Mouse (Mus musculus) fibroblast of lung, adult 2 months (primary cell): Measurements from ENCODE around the gene Celf6.
A peak's percentile ranks its signal among the peaks of the same experiment; 100 is the strongest.

Source experiments
- DNase-seq: peaks from one replicate; pipeline ENCODE4 v3.0.0-alpha.2; 2011; ENCODE audit warnings: low read depth

Gene Celf6

DNA sequence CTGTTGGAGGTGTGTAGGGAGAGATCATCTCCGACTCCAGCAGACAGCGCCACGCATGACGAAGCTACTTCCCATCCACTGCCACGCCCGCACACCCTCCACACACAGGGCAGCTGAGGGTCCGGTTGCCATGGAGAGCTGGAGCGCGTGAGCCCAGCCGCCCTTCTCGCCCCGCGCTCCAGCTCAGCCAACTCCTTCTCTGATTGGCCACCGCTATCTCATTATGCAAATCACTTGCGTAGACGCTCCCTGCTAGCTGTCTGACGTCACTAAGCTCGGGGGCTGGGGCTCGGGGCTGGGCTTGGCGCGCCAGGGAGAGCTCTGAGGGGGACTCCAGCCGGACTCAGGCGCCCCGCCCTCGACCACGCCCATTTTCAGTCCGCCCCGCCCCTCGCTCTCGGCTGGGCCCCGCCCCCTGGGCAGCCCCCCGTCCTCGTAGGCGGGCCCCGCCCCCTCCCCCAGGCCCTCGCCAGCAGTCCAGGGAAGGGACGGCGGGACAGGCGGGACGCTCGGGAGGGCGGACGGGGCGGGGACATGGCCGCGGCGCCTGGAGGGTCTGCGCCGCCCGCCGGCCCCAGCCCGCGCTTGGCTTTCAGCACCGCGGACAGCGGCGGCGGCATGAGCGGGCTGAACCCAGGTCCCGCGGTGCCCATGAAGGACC, at the start of gene Celf6:
Gene Celf6 (plus strand): TSS at position 74 of the 661 bp plus-strand sequence.
- DNase-seq, result peak; percentile 12

DNA sequence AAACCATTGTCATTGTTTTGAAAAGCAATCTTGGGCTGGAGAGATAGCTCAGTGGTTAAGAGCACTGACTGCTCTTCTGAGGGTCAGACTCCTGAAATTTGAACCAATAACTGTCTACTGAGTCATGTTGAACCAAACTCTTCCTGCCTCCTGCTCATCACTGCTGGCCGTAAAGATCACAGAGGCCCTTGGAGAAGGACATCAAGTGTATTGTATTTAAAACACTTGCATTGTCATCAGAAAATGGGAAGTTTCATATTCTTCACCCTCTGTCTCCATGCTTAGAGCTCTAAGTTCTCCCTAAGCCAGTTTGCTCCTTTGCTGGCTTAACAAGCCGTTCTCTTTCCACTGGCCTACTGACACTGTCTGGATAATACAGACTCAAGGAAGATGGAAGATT, 49.4 kb upstream of the Celf6 start:
- no peak for DNase-seq

DNA sequence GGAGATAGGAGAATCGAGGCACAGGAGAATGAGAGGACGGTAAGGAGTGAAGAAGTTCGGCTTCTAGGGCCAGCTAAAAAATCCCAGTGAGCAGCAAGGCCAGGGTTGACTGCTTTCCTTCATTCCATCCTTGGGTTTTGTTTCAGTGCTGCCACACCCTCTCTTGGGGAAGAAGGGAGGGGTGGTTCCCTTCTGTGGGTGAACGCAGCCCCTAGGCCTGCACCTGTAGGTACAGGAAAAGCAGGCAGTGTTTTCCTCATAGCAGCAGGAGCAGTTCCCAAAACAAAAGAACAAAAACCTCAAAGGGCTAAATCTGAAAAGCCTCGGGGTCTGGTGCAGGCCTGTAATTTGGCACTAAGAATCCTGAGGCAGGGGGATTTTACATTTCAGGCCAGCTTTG, 46.1 kb upstream of the Celf6 start:
- no peak for DNase-seq

DNA sequence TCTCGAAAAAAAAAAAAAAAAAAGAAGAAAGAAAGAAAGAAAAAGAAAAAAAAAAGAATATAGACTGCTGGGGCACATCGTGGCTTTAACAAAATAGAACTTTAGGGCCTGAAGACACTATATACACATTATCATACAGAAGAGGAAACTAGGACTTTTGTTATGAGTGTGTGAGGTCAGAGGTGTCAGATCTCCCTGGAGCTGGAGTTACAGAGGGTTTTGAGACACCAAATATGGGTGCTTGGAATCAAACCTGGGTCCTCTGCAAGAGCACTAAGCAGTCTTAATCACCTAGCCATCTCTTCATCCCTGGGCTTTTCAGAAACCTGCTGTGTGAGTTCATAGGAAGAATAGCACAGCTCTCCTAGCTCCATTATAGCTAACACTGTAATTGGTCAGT, 44.3 kb upstream of the Celf6 start:
- DNase-seq, result no peak

DNA sequence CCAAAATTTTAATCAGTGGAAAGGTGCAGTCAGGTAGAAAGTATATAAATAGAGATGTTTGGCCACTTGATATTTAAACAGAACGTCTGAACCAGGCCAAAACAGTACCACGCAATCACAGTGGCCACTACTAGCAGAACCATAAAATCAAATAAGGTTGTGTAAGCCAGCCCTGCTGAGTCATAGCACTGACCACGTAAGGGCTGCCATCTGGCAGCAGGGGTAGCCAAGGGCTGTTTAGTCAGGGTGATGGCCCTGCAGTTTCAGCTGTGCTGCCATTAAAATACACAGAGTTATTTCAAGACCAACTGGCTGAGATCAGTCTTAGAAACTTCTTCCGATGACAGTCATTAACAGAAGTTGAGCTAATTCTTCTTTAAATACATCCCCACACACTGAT, 43.8 kb upstream of the Celf6 start:
- peak; percentile 83 for DNase-seq

DNA sequence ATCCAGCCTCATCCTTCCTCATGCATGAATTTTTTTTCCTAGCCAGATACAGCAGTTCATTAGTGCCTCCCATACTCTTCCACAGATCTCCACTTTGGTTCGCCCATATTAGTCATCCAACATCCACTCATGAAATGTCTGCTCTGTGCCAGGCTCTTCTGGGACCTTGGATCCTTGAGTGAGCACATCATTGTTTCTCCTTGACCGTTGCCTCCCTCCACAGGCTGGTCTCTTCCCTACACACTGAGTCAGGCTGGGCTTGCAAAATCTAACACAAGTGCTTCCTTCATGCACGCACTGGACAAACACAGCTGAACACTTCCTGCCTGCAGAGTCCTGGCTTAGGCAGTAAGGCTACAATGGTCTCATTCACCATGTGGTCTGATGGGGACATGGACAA, 40.1 kb upstream of the Celf6 start:
- DNase-seq, result peak; percentile 91

DNA sequence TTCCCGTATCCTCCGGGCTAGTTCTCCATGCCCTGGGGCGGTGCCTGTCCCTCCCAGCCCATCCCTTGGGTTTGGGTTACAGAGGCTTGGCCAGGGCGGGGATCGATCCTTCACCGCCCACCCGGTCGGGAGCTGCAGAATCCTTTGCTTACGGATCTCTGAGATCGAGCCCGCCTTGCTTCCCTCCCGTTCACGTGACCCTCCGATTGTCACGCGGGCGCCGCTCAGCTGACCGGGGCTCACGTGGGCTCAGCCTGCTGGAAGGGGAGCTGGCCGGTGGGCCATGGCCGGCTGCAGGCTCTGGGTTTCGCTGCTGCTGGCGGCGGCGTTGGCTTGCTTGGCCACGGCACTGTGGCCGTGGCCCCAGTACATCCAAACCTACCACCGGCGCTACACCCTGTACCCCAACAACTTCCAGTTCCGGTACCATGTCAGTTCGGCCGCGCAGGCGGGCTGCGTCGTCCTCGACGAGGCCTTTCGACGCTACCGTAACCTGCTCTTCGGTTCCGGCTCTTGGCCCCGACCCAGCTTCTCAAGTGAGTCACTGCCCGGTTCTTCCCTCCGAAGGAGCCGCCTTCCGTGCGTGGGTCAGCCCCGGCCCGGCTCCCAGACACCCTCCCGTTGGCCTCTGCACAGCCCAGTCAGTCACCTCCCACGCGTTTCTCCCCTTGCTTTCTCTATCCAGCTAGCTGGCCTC, 38.1 kb upstream of the Celf6 start, which contains the start of the genes Hexa and Tmem202:
Gene Hexa (plus strand): TSS at position 100 of the 697 bp plus-strand sequence.
Gene Tmem202 (minus strand): TSS at position 407 of the 697 bp plus-strand sequence.
- peak; percentile 83 for DNase-seq

DNA sequence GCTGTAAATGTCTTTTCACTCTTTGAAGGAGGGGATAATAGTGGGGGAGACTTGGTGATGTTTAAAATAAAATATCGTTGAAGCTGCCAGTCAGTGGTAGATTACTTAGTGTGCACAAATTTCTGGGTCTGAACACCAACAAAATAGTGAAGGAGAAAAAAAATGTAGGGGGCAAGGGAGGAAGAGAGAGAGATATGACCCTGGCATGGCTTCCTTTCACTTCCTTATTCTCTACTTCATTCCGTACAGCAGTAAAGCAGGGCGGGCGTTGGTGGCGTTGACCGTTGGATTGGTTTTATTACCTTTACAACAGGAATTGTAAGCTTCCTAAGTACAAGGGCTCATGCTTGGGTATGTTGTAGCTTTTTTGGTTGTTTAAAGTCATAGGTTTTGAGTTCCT, 36.1 kb upstream of the Celf6 start:
- no peak for DNase-seq

DNA sequence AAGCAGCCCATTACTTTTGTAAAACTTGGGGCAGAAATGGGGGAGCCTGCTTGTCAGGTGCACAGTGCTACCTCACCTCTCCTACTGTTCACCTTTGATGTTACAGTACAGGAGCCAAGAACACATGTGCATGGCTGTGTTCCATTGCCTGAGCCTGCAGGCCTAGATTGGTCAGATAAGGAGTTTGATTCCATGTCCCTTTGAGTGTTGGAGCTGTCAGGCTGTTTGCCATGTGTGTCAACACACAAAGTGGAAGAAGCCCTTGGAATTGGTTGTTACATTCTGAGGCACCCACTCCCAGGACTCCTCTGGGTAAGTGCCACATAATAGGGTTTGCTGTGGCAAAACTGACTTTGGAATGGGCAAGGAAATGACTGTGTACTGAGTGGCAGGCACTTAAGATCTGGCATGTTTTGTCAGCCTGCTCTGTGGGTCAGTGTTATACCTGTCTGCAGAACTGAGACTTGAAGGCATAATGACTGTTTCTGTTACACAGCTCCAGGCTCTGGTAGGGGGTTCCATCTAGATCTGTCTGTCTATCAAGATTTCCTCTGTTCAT, 34.9 kb upstream of the Celf6 start:
- DNase-seq, result no peak

DNA sequence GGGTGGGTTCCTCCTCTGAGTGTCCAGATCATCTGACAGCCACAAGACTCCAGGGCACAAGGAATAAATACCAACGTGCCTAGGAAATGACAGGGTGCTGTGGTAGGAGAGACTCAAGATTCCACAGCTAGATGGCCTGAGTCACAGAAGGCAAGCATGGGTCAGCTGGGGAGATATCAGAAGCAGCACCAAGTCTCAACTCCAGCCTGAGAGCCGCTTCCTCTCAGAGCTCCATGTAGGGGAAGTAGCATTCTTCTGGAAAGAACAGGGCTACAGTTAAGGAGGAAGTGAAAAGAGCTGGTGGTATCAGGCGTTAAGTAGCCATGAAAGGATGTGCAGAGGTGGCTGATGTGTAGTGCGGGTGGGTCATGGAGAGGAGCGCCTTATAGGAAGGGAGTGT, 33.0 kb upstream of the Celf6 start:
- no peak for DNase-seq

DNA sequence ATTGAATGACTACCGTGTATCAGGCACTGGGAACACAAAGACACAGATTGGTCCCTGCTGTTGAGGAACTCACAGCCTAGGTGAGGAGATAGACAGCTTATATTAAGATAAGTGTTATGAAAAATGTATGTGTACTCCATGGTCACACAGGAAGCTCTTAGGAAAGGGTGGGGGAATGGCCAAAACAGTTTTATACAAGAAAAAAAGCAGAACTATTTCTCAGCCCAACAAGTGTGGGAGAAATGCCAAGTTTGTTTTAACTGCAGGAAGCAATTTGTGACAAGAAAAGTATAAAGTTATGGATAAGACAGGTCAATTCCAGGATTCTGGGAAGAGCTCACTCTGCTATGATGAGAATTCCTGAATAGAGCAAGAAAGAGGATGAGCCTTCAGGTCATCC, 29.8 kb upstream of the Celf6 start:
- DNase-seq, result no peak

DNA sequence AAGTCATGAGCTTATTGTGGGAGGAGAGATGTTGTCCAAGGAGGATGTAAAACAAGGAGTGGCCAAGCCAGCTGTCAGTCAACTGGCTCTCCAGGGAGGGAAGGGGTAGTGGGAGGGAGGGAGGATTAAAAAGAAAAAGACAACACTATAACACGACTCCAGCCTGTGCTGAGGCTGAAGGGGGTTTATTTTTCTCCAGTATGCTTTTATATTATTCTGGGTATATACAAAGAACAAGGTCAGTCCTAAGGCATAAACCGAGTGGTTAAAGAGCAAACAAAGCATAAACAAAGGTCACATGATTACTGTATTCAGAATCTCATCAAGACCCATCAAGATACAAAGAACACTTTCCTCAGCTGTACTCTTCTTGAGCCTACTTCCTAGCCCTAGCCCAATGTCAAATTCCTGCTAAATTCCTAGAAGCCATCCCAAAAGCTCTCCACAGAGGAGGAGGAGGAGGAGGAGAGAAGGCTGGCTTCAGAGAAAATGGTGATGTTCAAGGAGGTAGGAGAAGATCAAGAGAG, 28.7 kb upstream of the Celf6 start:
- DNase-seq, result no peak

DNA sequence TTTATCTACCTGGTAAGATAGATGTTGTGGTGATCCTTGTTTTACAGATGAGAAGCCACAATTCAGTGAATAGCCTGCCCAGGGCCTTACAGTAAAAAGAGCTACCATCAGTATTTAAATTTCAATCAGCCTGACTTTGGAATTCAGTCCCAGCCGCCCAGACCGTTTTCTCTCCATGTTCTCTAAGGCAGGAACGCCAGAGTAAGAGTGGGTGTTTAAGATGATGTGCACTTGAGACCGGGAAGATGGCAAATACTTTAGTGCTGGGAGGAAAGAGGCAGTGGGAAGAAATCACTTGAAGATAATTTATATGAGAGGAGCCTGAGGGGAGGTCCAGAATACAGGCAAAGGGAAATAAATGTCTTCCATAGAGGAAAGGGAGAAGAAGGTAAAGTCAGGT, 27.6 kb upstream of the Celf6 start:
- no peak for DNase-seq

DNA sequence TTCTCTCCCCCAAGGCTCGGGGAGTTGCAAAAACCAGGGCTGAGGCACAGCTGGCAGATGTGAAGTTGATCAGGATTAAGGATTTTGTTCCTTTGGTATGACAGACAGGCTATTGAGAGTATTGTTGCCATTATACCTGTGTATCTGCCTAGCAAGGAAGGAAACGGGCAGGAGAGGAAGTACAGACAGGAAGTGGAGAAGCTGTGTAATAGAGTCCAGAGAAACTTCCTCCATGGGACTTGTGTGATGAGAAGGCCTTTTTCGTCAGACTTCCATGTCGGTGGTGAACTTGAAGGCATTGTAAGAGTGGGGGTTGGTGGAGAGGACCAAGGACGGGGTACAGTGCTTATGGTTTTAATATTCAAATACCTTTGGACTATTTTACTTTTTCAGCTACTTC, 26.7 kb upstream of the Celf6 start:
- DNase-seq, result no peak

DNA sequence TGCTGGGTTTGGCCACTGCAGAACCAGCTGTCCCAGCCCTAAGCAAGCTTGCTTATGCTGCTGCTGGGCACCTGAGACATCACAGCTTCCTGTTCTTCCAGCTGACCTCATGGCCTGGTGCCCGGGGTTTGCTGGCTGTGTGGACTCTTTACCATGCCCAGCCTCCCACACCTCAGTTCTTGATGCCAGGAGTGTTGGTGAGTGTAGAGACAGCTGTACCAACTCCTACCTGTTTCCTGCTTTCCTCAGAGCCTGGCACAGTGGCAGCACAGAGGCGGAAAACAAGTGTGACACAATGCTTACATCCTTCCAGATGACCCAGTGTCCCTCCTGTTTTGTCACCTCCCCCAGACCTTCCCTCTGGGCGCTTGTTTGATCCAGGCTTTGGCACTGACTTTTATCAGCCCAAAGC, 26.1 kb upstream of the Celf6 start:
- DNase-seq, result no peak

DNA sequence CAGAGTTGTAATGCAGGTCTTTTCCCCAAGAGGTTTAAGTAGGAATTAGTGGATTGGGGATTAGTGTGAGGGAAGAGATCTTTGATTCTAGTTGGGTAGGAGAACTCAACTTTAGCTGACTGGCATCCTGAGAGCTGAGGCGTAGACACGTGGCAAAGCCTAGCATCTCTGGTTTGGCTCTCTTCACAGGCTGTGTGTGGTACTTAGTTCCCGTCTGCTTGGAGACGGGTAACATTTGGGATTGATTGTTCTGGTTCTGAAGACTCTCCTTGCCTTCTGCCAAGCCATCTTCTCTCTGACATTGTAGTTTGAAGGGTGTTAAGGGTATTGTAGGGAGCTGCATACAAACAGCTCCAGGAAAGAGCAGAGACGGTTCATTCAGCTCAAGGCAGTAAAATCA, 25.1 kb upstream of the Celf6 start:
- no peak for DNase-seq

DNA sequence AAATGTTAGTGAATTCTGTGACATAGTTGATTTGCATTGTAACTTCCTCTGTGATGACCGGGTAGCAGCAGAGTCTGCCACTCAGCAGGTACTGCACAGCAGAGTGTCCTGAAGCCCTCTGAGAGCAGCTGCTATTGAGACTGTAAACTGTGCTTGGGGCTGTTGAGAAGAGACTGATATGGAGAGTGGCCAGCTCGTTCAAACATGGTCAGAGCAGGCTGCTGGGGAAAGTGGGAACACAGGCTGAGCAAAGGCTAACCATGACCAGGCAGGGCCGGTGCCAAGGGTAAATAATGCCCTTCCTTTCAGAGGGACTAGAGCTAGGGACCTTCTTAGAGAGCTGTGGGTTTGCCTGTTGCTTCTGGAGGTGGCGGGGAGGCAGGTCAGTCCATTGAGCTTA, 24.0 kb upstream of the Celf6 start:
- DNase-seq, result no peak

DNA sequence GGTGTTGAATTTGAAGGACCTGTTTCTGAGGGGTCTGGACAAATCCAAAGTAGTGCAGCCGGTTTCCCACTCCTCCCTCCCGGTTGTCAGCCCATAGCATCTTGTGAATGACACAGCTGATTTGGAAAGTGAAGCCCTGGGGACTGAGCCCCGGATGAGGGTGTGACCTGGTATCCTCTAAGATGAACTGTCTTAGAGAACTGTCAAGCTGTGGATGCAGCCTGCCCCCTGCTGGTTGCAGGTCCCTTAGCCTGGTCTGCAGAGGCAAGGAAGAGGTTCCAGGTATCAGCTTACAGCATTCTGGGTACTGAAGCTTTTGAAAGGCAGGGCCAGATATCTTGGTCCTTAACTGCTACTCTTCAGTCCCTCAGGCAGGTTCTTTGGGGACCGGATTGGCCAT, 12.1 kb upstream of the Celf6 start:
- no peak for DNase-seq

DNA sequence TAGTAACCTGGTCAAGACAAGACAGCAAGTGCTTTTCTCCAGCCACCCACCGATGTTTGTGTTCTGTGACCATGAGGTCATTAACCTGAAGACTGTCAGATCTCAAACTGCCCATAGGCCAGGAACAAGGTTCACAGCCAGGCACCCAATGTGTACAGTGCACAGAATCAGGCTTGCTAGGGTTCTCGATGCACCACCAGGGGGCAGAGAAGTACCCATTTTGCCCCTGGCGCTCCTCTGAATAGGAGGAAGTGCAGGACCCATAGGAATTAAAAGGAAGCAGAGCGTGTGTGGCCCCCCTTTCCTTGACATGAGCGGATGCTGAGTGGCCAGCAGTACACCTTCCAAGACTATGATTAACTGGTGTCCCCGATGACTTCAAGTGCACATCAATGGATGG, 10.6 kb upstream of the Celf6 start:
- no peak for DNase-seq

DNA sequence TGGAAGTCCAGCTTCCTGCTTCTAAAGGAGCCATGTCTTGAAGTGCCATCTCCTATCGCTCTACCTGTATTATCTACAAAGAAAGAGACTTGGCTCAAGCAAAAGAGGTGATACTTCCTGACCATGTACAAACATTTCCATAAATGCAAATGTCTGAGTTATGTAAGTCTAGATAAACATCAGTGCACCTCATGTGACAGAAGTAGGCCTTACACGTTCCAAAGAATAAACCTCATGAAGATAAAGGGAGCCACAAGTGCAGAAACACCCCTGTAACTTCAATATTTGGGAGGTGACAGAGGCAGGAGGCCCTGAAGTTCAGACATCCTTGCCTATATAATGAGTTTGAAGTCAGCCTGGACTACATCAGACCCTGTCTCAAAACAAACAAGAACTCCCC, 5.9 kb upstream of the Celf6 start:
- DNase-seq, result no peak

DNA sequence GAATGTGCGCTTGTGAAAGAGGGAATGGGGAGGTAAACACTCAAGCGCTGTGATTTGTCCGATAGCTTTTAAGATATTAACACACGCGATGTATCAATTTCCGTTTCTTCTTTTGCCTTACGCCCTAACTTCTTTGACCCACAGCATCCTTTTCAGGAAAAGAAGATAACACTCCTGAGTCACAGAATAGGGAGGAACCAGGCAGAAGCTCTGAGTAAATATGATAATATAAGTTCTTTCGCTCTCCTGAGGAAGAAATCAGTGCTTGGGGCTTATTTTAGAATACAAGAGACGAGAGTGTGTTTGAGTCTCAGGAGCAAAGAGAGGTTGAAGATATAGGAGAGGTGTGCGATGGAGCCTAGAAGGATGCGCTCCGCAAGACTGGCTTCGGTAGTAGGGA, 316 bp upstream of the Celf6 start:
- no peak for DNase-seq

DNA sequence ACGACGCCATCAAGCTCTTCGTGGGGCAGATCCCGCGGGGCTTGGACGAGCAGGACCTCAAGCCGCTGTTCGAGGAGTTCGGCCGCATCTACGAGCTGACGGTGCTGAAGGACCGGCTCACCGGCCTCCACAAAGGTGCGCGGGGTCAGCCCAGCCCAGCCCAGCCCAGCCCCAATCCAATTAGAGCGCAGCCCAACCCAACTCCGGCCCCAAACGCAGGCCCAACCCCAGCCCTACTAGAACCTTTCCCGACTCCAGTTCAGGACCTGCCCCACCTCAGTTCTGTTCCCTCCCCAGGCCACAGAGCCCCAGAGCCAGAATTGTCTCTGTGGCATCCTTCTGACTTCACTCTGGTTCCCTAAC, 769 bp downstream of the Celf6 start:
- DNase-seq, result no peak

DNA sequence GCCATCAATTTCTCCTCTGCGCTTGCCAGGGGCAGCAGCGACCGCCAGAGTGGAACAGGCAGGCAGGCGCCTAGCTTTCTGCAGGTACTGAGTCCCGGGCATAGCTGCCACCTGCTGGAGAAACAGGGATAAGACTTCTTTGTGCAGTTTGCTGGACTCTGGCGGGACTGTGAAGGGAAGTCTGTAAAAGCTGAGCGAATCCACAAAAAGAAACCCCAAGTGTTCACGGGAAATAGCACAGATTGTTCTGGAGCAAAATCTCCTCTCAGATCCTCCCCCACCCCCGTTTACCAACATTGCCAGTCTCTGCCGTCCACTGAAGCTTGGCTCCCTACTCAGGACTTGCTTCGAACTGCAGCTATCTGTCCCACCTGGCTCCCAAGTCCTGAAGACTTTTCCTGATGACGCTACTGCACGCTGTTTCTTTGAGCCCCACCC, 7.2 kb downstream of the Celf6 start:
- DNase-seq, result peak; percentile 51
